Mouse (Mus musculus) monocyte, adult 2 months (primary cell): ENCODE measurements around the gene Pip4k2b.
A peak's percentile ranks its signal among the peaks of the same experiment; 100 is the strongest.
"Not testable (repeated sequence)": the region's sequence is repeated elsewhere in the genome, so short reads cannot be mapped to it uniquely, and the experiment has no call there.

Experiments
- DNase-seq, 2 experiments: peaks; one replicate each; pipeline ENCODE4 v3.0.0; 2022; ENCODE audit warnings: low spot score in 2 of 2, low read depth in 1 of 2

Pip4k2b gene

DNA sequence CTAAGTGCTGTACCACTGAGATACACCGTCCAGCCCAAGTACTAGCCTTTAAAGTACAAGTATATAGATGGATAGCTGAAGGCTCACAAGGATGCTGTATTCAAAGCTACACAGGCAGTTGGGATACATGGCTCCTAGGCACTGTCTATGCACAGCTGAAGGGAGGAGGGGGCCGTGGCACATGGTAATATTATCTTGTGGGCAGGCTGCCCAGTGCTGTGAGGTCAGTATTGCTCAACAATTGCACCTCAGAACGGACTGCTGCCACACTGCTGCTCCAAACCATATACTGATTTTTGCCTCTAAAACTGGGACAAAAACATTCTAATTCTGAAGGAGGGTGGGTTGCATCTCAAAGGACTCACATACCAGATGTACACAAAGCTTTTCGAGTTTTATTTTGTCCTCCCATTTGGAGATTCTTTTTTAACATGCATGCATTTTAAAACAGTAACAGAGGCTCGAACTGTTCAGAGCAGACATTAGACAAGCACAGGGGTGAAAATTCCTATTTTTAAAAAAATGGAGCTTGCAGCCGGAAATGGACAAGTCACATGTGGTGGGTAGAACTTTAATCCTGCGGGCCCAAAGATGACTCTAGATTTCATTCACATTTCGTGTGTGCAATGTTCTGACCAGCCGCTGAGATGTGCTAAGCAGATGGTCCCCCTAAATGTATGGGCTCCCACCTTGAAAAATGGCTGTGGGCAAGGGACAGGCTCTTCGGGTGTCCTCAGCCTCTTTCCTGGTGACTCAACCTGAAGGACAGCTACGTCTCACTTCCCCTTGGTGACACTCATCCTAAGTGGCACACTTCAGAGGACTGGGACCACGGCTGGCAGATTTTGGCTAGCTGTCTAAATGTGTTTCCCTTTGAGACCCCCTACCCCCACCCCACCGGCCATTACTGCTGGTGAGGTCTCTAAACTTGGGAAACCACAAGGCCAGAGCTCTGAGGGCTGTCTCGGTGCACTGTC is 29.4 kb downstream of the Pip4k2b start:
- DNase-seq = no peak

DNA sequence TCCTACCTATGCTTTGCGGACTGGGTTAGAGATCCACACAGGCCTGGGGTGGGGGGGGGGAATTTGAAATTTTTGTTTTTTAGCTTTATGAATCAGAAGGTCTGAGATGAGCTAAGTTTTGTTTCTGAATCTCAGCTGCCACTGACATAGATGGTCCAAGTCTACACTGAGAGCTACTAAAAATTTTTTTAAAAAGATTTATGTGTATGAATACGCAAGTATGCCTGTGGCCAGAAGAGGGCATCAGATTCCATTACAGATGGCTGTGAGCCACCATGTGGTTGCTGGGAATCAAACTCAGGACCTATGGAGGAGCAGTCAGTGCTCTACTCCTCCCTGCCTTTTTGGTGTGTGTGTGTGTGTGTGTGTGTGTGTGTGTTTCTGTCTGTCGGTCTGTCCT is 30.1 kb downstream of the Pip4k2b start:
- DNase-seq = no peak

DNA sequence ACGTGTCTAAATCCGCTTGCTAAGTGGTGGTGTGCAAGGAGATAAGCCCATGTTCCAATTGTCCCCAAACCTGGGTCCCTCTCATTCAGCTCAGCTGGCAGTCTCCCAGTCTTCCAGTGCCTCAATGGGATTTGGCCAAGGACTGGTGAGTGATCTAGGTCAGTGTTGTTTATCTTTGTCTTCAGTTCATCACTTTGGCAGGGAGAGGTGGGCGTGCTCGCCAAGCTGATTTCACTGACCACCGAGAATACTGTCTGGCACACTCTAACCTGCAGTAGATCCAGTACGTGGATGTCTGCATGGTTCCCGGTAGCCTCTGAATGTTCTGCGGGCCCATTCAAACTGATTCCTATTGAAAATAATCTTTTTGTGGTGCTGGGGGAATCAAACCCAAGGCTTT is 30.6 kb downstream of the Pip4k2b start:
- no peak for DNase-seq

DNA sequence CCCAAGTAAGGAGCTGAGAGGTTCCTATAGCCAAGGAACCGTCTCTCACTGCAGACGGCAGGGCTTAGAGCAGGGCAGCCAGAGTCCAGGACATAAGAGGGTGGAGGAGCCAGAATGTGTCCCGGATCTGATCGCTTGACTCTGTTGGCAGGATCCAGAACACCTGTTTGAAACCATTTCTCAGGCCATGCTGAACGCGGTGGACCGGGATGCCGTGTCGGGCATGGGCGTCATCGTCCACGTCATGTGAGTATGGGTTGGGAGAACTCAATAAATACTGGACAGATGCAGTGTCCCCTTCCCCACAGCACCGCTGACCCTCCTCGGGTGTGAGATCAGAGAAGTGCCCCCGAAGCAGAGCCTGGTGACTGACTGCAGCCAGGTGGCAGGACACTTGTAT is 32.2 kb downstream of the Pip4k2b start:
- DNase-seq = no peak

DNA sequence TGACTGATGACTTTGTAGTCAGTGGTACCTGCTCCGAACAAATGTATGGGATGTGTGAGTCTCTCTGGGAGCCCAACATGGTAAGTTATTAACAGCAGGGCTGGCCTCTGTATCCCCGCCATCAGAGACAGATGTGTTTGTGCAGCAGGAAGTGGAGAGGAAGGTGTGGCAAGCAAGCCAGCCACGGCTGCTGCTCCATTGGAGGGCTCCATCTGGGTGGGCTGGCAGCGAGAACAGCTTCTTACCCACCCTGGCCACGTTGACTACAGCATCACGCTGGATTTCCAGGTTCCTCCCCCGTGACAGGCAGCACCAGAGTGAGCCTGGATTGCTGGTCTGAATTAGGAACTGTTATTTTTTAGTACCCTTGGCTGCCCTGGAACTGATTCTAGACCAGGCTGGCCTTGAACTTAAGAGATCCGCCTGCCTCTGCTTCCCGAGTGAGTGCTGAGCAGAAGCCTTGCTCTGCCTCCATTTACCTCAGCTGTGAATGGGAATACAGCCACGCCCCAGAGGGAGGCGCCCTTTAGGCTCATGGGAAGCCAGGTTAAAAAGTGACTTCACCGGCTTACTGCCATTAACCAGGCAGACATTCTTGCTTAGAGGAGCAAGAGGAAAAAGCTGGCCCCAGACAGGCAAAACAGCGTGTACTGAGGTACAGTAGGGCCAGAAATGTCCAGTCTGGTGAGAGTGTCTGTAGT is 33.2 kb downstream of the Pip4k2b start:
- no peak for DNase-seq

DNA sequence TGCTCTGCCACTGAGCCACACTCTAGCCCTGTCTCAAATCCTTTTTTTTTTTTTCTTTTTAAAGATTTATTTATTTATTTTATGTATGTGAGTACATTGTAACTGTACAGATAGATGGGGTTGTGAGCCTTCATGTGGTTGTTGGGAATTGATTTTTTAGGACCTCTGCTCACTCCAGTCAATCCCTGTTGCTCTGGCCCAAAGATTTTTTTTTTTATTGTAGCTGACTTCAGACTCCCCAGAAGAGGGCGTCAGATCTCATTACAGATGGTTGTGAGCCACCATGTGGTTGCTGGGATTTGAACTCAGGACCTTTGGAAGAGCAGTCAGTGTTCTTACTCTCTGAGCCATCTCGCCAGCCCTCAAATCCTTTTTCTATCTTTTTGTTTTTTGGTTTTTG is 34.4 kb downstream of the Pip4k2b start:
- DNase-seq = not testable (repeated sequence)

DNA sequence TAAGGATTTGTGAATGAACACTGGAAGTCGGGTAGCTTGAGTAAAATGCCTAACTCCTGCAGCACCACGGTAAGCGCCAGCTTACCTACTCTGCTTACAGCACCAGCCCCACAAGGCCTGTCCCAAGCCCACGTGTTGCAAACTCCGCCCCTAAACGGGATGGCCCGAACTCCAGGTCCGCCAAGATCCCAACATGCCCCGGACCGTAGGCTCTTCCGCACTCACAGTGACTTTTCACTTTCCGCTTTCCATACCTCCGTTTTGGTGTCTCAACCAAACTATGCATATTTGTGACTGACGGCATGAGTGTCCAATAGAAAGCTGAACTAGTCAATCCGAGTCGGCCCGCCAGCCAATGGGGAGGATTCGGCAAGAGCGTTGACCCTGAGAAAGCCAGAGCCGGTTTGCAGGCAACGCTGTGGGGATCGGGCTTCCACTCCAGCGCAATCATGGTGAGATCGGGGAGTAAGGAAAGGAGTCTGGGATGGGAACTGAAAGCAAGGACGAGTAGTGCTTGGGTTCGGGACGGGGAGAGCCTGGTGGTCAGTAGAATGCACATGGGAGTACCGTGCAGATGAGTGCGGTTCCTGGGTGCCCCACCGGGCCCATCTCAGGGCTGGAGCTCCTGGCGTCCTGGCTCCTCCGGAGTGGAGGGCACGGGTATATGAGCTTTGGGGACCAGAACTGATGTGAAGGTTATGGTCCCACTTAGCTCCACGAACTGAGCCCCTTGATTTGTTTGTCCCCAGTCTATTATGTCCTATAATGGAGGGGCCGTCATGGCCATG is 41.3 kb downstream of the Pip4k2b start, which contains the start of gene Psmb3:
Gene Psmb3, plus strand, starts transcription at position 361 of the 788 bp plus-strand sequence.
- DNase-seq = peak; percentile 90 to 95

DNA sequence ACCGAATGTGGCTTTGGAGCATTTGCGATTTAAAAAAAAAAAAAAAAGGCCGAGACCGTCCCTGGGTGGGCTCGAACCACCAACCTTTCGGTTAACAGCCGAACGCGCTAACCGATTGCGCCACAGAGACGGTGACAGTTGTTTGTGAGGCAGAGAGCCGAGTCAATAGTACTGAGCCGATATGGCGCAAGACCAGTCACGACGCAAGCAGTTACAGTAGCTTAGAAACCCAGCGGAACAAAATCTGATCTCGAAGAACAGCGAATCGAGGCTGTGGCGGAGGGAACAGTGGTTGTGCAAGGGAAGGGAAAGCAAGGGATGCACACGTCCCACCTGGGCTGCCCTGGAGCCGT is 42.1 kb downstream of the Pip4k2b start:
- peak; percentile 85 to 95 for DNase-seq

DNA sequence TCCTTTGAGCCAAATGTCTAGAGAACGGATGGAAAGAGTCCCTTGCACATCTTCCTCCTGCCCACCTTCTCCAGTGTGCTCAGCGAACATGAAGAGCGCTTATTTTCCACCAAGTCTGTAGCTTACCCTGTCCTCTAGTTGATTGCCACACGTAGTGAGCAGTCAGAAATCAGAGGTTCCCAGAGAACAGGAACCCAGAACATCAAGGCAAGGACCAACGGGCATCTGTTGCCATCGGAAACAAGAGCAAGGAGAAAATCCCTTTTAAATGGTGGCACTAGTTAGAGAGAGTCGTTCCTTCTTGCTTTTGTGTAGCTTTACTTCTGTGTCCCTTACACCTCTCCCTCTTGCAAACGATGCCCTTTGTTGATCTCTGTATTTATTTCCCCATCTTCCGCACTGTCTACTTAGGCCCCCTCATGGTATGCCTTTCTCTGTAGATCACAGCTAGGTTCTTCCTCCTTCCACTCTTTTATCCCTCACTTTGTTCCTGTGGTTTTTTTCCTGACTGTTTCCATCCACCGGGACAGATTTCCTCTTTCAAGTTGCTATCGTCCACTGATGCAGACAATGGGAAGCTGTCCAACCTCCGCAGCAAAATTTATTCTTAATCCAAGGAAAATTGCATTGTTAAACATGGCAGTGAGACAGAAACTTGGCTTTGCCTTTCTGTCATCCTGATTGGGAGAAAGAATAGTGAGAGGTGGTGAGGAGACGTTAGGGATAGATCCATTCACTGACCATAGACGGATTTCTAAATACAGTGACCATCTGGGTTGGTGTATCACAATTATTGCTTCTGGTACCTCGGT is 42.7 kb downstream of the Pip4k2b start:
- no peak for DNase-seq

DNA sequence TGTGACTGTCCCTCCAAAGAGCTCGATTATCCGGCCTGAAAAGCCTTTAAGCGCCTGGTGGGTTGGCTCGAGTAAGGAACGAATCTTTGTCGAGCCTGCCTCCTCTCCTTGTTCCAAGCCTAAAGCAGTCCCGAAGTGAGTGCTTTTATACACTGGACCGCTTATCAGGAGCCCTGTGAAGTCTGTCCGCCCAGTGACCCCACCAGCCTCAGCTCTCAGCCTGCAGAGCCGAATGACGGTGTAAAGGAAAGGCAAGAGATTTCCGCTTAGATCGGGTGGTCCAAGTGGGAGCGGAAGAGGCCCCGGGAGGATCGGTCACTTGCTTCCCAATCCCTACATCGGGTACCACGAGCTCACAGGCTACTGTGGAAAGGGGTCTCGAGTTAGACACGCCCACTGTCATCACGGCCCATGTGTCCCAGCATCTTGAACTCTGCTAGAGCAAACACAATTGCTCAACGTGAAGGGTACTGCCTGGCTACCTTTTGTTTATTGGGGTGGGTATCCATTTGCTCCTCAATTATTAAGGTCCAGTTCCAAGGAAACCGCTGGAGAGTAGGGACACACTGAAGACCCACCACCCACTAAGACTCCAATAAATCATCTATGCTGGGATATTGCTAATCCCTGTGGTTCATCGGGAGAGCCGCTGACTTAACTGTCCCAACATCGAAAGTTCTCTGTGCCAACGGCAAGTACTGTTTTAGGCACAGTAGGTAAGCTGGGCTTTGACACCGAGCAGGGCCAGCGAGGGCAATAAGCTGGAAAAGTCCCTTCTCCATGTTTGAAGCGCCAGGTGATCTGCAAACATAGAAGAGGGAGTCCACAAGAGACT is 43.5 kb downstream of the Pip4k2b start:
- DNase-seq = no peak

DNA sequence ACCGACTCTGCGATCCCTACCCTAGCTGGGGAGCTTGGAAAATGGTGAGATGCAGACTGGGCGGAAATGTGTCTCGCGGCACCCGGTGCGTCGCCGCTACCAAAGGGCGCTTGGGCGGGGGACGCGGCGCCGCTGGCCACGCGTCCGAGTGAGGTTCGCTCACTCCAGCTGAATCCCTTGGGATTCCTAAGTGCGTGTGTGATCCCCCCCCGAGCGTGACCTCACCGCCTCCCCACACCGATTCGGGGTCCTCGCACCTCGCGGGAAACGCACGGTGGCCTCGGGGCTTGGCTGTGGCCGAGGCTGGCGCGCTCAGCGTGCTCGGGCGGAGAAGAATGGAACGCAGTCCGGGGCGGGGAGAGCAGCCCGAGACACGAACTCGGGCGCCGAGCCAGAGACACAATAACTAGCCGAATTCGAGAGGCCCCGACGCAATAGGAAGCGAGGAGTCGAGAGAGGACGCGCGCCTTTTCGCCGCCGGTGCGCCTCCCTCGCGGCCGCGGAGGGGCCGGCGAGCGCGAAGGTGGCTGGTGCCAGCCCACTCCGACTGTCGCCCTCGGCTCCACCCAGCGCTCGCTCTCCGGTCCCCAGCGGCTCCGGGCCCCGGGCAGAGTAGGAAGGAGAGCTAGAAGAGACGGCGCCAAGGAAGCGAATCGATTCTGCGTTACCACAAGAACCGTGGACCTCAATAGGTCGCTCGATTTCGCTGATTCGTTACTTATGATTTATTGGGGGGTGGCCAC is 44.3 kb downstream of the Pip4k2b start, which contains the start of gene Pcgf2:
Gene Pcgf2, minus strand, starts transcription at position 495 of the 743 bp plus-strand sequence.
- no peak for DNase-seq

DNA sequence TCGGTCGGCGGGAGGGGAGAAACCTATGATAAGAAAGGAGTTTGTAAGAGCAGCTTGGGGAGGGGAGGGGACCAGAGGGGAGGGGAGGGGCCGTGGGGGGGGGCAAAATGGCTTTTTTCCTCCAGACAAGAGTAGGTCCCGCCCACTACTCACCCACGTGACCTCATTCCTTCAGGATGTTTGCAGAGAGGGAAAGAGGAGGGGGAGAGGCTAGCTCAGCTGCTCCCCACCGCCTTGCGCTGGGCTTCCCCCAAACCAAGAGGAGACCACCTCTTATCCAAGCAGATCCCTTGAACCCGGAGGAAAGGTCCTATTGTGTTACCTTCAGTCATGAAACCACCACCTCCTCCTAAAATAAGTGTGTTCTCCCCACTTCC is 44.9 kb downstream of the Pip4k2b start:
- DNase-seq = no peak

DNA sequence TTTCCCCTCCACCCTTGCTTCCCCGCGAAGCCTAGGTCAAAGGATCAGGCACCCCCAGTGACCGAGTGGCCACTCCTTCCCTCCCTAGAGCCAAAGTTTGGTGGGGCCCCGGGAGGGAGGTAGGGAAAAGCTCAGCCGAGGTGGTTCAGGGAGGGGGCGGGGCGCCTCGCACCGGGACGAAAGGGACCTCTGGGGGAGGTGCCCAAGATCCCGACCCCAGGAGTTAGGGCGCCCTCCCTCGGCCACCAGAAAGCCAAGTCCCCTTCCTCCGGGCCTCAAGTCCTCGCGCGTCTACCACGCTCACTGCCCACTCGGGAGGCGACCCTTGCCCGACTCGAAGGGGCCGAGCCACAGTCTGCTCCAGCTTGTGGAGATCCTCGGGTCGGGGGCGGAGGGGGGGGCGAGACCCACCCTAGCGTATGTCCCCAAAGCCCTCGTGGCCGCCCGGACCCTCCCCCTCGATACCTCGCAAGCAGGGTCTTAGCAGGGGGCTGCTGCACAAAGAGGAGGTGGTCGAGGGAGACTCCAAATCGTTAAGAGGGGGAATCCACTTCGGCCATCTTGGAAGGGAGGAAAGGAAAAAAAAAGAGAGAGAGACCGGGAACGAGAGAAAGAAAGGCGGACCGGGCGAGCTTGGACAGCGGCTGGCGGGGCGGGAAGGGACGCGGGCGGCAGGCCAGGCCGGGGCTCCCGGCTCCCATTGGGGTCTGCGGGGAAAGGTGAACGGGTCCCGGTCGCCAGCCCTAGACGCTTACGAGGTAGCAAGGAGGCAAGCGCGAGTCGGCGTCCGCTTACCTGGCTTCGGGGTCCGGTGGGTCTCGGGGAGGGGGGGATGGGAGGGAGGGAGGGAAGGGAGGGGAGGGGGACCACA is 45.5 kb downstream of the Pip4k2b start:
- DNase-seq = no peak

DNA sequence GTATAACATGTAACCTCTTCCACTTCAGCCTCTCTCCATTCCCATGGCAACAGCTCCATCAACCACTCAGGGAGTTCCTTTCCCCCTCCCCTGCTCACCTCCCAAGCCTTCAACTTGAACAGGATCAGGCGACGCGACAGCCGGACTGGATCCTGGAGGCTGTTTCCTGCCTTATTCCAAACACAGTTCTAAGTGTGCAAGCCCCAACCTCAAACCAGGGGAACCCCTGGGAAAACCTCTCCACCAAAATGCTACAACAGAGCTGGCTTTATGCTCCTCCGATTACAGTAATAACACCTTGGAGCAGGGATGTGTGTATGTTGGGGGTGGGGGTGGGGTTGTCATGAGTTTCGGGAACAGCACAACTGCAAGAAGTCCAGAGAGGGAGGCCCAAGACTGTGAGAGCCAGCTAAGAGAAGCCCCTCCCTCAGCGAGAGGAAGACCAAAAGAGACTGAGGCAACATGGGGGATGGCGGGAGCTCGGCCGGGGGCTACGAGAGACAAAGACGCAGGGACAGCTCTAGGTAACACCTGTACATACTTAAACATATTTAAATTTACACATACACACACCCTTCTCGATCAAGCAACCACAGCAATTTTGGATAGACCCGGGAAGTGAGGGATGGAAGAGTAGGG is 46.5 kb downstream of the Pip4k2b start:
- no peak for DNase-seq

DNA sequence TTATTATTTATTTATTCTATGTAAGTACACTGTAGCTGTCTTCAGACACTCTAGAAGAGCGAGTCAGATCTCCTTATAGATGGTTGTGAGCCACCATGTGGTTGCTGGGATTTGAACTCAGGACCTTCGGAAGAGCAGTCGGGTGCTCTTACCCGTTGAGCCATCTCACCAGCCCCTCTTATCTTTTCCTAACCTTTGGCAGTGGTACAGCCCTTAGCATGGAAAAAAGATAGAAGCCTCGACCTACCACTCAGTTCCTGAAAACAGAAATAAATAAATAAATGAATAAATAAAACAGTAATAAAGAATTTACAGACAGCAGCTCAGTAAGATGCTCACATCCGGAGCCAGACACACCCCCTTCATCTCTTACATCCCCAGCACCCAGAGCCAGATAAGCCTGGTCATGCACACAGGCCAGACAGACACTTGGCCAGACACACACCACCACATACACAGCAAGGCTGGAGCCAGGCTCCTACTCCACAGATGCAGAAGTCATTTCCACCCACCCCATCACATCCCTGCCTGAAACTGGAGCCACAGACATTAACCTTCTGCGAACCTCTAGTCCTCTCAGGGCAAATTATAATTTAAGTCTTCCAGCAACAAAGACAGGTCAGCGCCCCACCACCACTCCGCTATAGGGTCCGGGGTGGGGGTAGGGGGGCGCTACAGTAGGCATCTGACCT is 47.2 kb downstream of the Pip4k2b start:
- DNase-seq = no peak

DNA sequence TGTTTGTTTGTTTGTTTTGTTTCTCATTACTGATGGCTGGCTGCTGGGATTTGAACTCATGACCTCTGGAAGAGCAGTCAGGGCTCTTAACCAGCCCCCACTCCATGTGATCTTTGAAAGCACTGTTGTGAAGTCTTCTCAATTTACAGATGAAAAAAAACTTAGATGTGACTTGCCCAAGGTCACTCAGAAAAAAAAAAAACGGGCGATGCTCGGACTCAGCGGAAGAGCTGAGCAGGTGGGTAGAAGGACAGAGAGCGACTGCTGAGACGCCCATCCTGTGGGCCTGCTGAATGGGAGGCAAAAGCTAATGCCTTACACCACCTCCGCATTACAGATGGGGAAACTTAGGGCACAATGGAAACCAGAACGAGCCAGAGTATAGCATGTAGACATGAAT is 47.8 kb downstream of the Pip4k2b start:
- no peak for DNase-seq
